Mouse (Mus musculus) ES-E14 (cell line): Measurements from ENCODE around the gene Hsd11b1.

Experiments used
- CHD2 ChIP-seq: IDR thresholded peaks from 2 replicates; pipeline ENCODE4 v1.6.1; 2014; ENCODE audit warnings: mild to moderate bottlenecking, low read depth, low read length, inconsistent platforms
- HCFC1 ChIP-seq: IDR thresholded peaks from 2 replicates; pipeline ENCODE4 v1.6.1; 2012; ENCODE audit warnings: low read length, inconsistent platforms, borderline replicate concordance; ENCODE audit not compliant: insufficient read depth
- MAFK ChIP-seq: IDR thresholded peaks from 2 replicates; pipeline ENCODE4 v1.6.1; 2014; ENCODE audit warnings: mild to moderate bottlenecking, low read depth, low read length, inconsistent platforms; ENCODE audit not compliant: insufficient read depth
- ZC3H11A ChIP-seq: IDR thresholded peaks from 2 replicates; pipeline ENCODE4 v1.6.1; 2012; ENCODE audit warnings: low read depth, mild to moderate bottlenecking, inconsistent platforms, low read length, borderline replicate concordance
- ZNF384 ChIP-seq: IDR thresholded peaks from 2 replicates; pipeline ENCODE4 v1.6.1; 2012; ENCODE audit warnings: low read depth, low read length, inconsistent platforms

DNA sequence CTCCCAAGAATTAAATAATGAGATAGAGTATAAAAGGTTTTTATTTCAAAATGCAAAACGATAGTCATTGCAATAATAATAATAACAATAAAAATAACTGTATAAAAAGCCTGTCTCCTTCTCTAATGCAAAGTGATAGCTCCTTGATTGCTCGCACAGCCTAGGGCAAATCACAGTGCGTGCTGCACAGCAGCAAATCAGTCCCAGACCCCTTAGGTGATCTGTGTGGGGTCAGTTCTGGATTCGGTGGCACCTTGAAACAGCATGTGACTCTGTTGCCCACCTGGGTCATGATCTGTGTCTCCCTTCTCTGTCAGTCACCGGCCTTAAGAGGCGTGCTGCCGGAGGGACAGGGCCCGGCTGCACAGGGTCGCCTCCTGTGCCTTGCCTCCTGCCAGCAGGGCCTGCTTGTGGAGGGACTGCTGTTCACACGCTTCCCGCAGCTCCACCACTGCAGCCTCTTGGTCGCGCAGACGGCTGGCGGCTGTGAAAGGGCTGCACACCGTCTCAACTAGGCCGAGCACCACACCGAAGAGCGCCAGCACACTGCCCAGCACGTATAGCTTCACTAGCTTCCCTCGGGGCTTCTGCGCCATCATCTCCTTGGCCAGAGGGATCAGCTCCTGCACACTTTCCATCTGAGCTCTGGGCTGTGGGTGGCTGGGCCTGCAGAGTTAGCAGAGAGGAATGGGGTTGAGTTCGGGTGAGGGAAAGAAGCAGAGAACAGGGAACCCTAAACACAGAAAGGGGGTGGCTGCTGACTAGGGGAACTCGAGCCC, 8.5 kb upstream of the Hsd11b1 start:
- TF ChIP-seq ZNF384 = no peak
- no peak for TF ChIP-seq HCFC1
- TF ChIP-seq CHD2 = no peak
- no peak for TF ChIP-seq MAFK
- no peak for TF ChIP-seq ZC3H11A
